Mouse (Mus musculus) spleen, adult 12 weeks (tissue): Measurements from ENCODE around the gene Cela3a.
A peak's percentile ranks its signal among the peaks of the same experiment; 100 is the strongest.
"Not testable (repeated sequence)": the region's sequence is repeated elsewhere in the genome, so short reads cannot be mapped to it uniquely, and the experiment has no call there.

ENCODE experiments used
- DNase-seq: peaks from one replicate; pipeline ENCODE4 v3.0.0; 2022; ENCODE audit warnings: low spot score

Cela3a gene

GRCm38 (mm10) chr4:137409691-137410090, at the start of gene Cela3a:
TSS of gene Cela3a (minus strand) at chr4:137409791.
- DNase-seq = no peak

- DNase-seq = no peak
These were observed 49.3 kb upstream of the Cela3a start for GRCm38 (mm10) chr4:137458861-137459260.

GRCm38 (mm10) chr4:137458310-137458709, 48.7 kb upstream of the Cela3a start:
- no peak for DNase-seq

- no peak for DNase-seq
These were observed 47.7 kb upstream of the Cela3a start for GRCm38 (mm10) chr4:137457292-137457691.

- DNase-seq = no peak
These were observed 47.0 kb upstream of the Cela3a start for GRCm38 (mm10) chr4:137456581-137456980.

- DNase-seq = no peak
These were observed 45.0 kb upstream of the Cela3a start for GRCm38 (mm10) chr4:137454582-137454981.

- DNase-seq = no peak
These were observed 43.7 kb upstream of the Cela3a start, which contains the start of gene 1700013G24Rik for GRCm38 (mm10) chr4:137453234-137453767. TSS of gene 1700013G24Rik (plus strand) at chr4:137453284.

GRCm38 (mm10) chr4:137452190-137452589, 42.6 kb upstream of the Cela3a start:
- DNase-seq = no peak

GRCm38 (mm10) chr4:137449715-137450114, 40.1 kb upstream of the Cela3a start:
- no peak for DNase-seq

- no peak for DNase-seq
These were observed 39.5 kb upstream of the Cela3a start for GRCm38 (mm10) chr4:137449132-137449531.

- DNase-seq = no peak
These were observed 39.0 kb upstream of the Cela3a start for GRCm38 (mm10) chr4:137448641-137449040.

GRCm38 (mm10) chr4:137448197-137448596, 38.6 kb upstream of the Cela3a start:
- no peak for DNase-seq

- DNase-seq = no peak
These were observed 38.0 kb upstream of the Cela3a start for GRCm38 (mm10) chr4:137447363-137448196.

GRCm38 (mm10) chr4:137445881-137446280, 36.3 kb upstream of the Cela3a start:
- DNase-seq = no peak

- peak; percentile 42 for DNase-seq
These were observed 34.0 kb upstream of the Cela3a start for GRCm38 (mm10) chr4:137443625-137444024.

GRCm38 (mm10) chr4:137441332-137441731, 31.7 kb upstream of the Cela3a start:
- DNase-seq = no peak

GRCm38 (mm10) chr4:137438842-137439241, 29.3 kb upstream of the Cela3a start:
- peak; percentile 9 for DNase-seq

- DNase-seq = no peak
These were observed 27.5 kb upstream of the Cela3a start for GRCm38 (mm10) chr4:137436979-137437669.

GRCm38 (mm10) chr4:137432700-137433550, 23.3 kb upstream of the Cela3a start:
- DNase-seq = not testable (repeated sequence)

GRCm38 (mm10) chr4:137430502-137430901, 20.9 kb upstream of the Cela3a start, which contains the start of gene Cela3b:
TSS of gene Cela3b (minus strand) at chr4:137430540.
- no peak for DNase-seq

- DNase-seq = no peak
These were observed 8.3 kb upstream of the Cela3a start for GRCm38 (mm10) chr4:137417712-137418564.
